Mouse (Mus musculus): Measurements from ENCODE around the gene Cdk18. TPM values are rescaled to one million over a fixed set of nuclear protein-coding genes. Genes with fewer than 3 reads are reported as not detected.
A peak's percentile ranks its signal among the peaks of the same experiment; 100 is the strongest.

The Cdk18 gene
- total and polyA plus RNA-seq, 3 experiments, result 0.32 to 2.5 (median 1.1) TPM

DNA sequence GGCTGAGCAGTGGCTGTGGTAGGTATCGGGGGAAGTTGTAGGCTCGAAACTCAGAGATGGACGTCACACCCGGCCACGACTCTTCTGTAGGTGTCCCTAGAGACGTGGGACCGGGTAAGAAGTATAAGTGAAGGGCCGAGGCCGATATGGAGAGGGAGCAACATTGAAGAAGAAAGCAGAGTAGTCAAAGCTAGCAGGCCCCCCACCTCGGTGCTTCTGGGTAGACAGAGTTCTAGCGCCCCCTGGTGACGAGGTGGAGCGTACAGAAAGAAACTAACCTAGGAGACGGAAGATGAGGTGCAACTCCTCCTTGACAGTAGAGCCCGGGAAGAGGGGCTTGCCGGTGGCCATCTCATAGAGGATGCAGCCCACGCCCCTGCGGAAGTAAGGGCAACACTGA, 22.9 kb downstream of the Cdk18 start:
- H3K9me3 ChIP-seq (replicated peaks; ENCODE audit: low read length), result no peaks in the 10 kb centered on the region
- TF ChIP-seq NELFE (IDR thresholded peaks at IDR 0.05; ENCODE audit: low read depth, low read length), result 0 out of 2 replicates have a peak, but pooled peaks have one; percentile 28
- peak; percentile 87 for TF ChIP-seq MAZ (IDR thresholded peaks at IDR 0.05; ENCODE audit: low read depth, low read length)
- peak; percentile 48; the same call in 1 of the 2 replicates for TF ChIP-seq IRF4 (IDR thresholded peaks at IDR 0.05; ENCODE audit: low read depth, low read length)
- no peak for TF ChIP-seq MYC (IDR thresholded peaks at IDR 0.05; ENCODE audit: low read depth, low read length)
- no peak for TF ChIP-seq MAX (IDR thresholded peaks at IDR 0.05; ENCODE audit: low read length)
- TF ChIP-seq JUND (conservative IDR thresholded peaks at IDR 0.05; ENCODE audit: low read depth, low read length), result no peak
- TF ChIP-seq MXI1 (IDR thresholded peaks at IDR 0.05; ENCODE audit: low read depth, low read length), result peak; percentile 47; the same call in 1 of the 2 replicates
- peak; percentile 35; the same call in 1 of the 2 replicates for TF ChIP-seq HCFC1 (IDR thresholded peaks at IDR 0.05; ENCODE audit: low read depth, low read length)
- TF ChIP-seq TCF12 (IDR thresholded peaks at IDR 0.05; ENCODE audit: low read depth, low read length), result peak; percentile 35; the same call in 1 of the 2 replicates
- TF ChIP-seq CTCF (conservative IDR thresholded peaks at IDR 0.05 in 1 of 2, IDR thresholded peaks at IDR 0.05 in 1 of 2; ENCODE audit: low read depth in 2 of 2, low read length in 2 of 2), result peak; percentile 32 to 89; a peak in 3 of 4 replicates
- no peak for TF ChIP-seq ZMIZ1 (IDR thresholded peaks at IDR 0.05; ENCODE audit: low read depth, low read length)
- TF ChIP-seq POLR2A (IDR thresholded peaks at IDR 0.05; ENCODE audit: low read depth, low read length), result 0 out of 2 replicates have a peak, but pooled peaks have one; percentile 23
- no peak for TF ChIP-seq SIN3A (IDR thresholded peaks at IDR 0.05; ENCODE audit: low read length)
- no peak for TF ChIP-seq ZC3H11A (IDR thresholded peaks at IDR 0.05; ENCODE audit: low read depth, low read length)
- TF ChIP-seq EP300 (IDR thresholded peaks at IDR 0.05; ENCODE audit: low read length), result no peak
- TF ChIP-seq E2F4 (IDR thresholded peaks at IDR 0.05; ENCODE audit: insufficient replicate concordance, low read depth, low read length), result no peak
- TF ChIP-seq RCOR1 (conservative IDR thresholded peaks at IDR 0.05; ENCODE audit: low read depth, low read length), result no peak
- 0 out of 2 replicates have a peak, but pooled peaks have one; percentile 8 for TF ChIP-seq ETS1 (conservative IDR thresholded peaks at IDR 0.05; ENCODE audit: low read depth, low read length)
- TF ChIP-seq KAT2A (IDR thresholded peaks at IDR 0.05; ENCODE audit: insufficient replicate concordance, low read length), result no peak
- TF ChIP-seq NRF1 (IDR thresholded peaks at IDR 0.05; ENCODE audit: low read depth, low read length), result 0 out of 2 replicates have a peak, but pooled peaks have one; percentile 17
- TF ChIP-seq MEF2A (IDR thresholded peaks at IDR 0.05; ENCODE audit: borderline replicate concordance, low read depth, low read length), result 0 out of 2 replicates have a peak, but pooled peaks have one; percentile 31
- no peak for TF ChIP-seq USF2 (conservative IDR thresholded peaks at IDR 0.05; ENCODE audit: low read depth, low read length)
- 0 out of 2 replicates have a peak, but pooled peaks have one; percentile 10 for TF ChIP-seq ELF1 (IDR thresholded peaks at IDR 0.05; ENCODE audit: low read depth, low read length)
- no peak for TF ChIP-seq TBP (conservative IDR thresholded peaks at IDR 0.05; ENCODE audit: low read depth, low read length)
- peak; percentile 81 for TF ChIP-seq RAD21 (IDR thresholded peaks at IDR 0.05; ENCODE audit: low read depth, low read length)
- TF ChIP-seq USF1 (IDR thresholded peaks at IDR 0.05; ENCODE audit: low read depth, low read length), result no peak
- TF ChIP-seq SMC3 (IDR thresholded peaks at IDR 0.05; ENCODE audit: low read depth, low read length), result peak; percentile 85
- TF ChIP-seq BHLHE40 (IDR thresholded peaks at IDR 0.05; ENCODE audit: low read depth, low read length), result no peak
- TF ChIP-seq PAX5 (IDR thresholded peaks at IDR 0.05; ENCODE audit: low read length), result no peak
- no peak for TF ChIP-seq JUN (IDR thresholded peaks at IDR 0.05; ENCODE audit: insufficient read depth, low read depth, low read length)
- TF ChIP-seq GABPA (IDR thresholded peaks at IDR 0.05; ENCODE audit: insufficient replicate concordance, low read depth, low read length), result no peak
- H3K9ac ChIP-seq (ENCODE audit: insufficient read depth, low read depth), result no peak overlapping the region
- H3K4me3 ChIP-seq (replicated peaks in 1 of 3; ENCODE audit: low read depth in 2 of 3, low read length in 2 of 3, poor library complexity in 1 of 3), result peak overlapping the region in 1 of 3 experiments; percentile 28
- in situ Hi-C loops (cut with MboI; ENCODE audit: low pct_ligation_motif_present, low pct_unique_long_range_greater_than_20kb, low sequenced_read_pairs) (no loop called here), dilution Hi-C loops (cut with MboI; ENCODE audit: extremely low pct_ligation_motif_present, extremely low pct_unique_long_range_greater_than_20kb, low sequenced_read_pairs) (no loop called here)
- no peak overlapping the region for H3K27ac ChIP-seq (ENCODE audit: insufficient read depth, low read depth)
- H3K79me2 ChIP-seq (replicated peaks; ENCODE audit: control insufficient read depth, extremely low read depth, insufficient read depth, poor library complexity, severe bottlenecking), result no peaks in the 10 kb centered on the region
- peaks cover 31% of the 10 kb centered on the region for H3K27me3 ChIP-seq (replicated peaks)
- H3K36me3 ChIP-seq (replicated peaks in 1 of 2; ENCODE audit: control insufficient read depth in 1 of 2, insufficient read depth in 1 of 2, low read length in 1 of 2), result no peaks in the 10 kb centered on the region
- peaks cover 3 to 18% of the 10 kb centered on the region in 2 experiments; a peak in 2 of 4 replicates for H3K4me1 ChIP-seq (ENCODE audit: control insufficient read depth in 1 of 2, insufficient read depth in 2 of 2)
- peak; percentile 81 for DNase-seq (ENCODE audit: extremely low read depth)
- peak overlapping the region; percentile 33 for H3K4me2 ChIP-seq (ENCODE audit: insufficient read depth, low read depth, poor library complexity, severe bottlenecking)

Measured in CH12.LX (cell line).